ENCODE assay signal across 20 mouse cellular contexts in the genomic region with DNA sequence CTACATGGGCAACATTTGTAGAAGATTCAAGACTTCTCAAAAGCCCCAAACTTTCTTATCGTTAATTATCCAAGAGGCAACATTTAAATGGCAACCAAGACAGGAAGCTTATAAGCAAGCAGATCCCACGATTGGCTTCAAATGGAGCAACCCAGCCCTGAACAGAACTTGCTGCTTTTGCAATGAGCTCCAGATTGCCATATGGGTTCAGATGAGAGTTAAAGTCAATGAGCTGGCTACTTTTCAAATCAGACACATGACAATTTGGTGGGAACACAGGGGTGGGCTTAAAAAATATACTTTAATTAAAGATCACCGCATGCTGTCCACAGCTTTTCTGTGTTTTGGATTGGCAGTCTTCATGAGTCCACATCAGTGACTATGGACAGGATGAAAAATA.
DNase-seq lines count a peak whose midpoint lies in the region; ATAC-seq lines count a peak whose summit lies in the region.
"Had no signal": no experiment of that assay in that cellular context is flagged by ENCODE, and none has a peak within 500 bp of the region (broad histone marks: within the 10 kb centered on the region; RNA-seq: fewer than 3 reads in every experiment).

No protein-coding gene starts in this region.

- WGBS in forebrain, embryonic 16.5 days: 67% methylated on average over 3 of the region's 3 CpGs
- 87% methylated on average over 3 of the region's 3 CpGs for WGBS in forebrain, embryonic 13.5 days

- no peaks in the 10 kb centered on the region for H3K27me3 ChIP-seq in forebrain, embryonic 16.5 days (replicated peaks; ENCODE audit: control insufficient read depth, insufficient read depth, low read length)
- H3K27me3 ChIP-seq in forebrain, embryonic 13.5 days: no peaks in the 10 kb centered on the region
- H3K27me3 ChIP-seq: CH12.LX; heart, embryonic 15.5 days; hindbrain, embryonic 13.5 days; Patski had no signal

- no peak overlapping the region for H3K9ac ChIP-seq in forebrain, embryonic 16.5 days (replicated peaks; ENCODE audit: low read depth, low read length)
- no peak overlapping the region for H3K9ac ChIP-seq in forebrain, embryonic 13.5 days
- H3K9ac ChIP-seq: heart, embryonic 15.5 days; hindbrain, embryonic 13.5 days had no signal

- H3K9me3 ChIP-seq in forebrain, embryonic 16.5 days (ENCODE audit: control insufficient read depth, low read length): no peaks in the 10 kb centered on the region
- H3K9me3 ChIP-seq in forebrain, embryonic 13.5 days (replicated peaks): no peaks in the 10 kb centered on the region
- H3K9me3 ChIP-seq: embryonic facial prominence, embryonic 10.5 days; heart, embryonic 10.5 days; heart, embryonic 15.5 days; hindbrain, embryonic 13.5 days had no signal

- ATAC-seq in forebrain, embryonic 16.5 days: 0 out of 2 replicates have a peak, but pooled peaks have one; percentile 40
- ATAC-seq in forebrain, embryonic 13.5 days: no peak
- ATAC-seq: activated CD4-positive, CD25-positive, alpha-beta regulatory T cell, adult 4 months; intestine, embryonic 16.5 days; Patski had no signal

- DNase-seq in layer of hippocampus, adult 18-20 months (ENCODE audit: low spot score in 2 of 2): peak; percentile 32 to 67
- no peak for DNase-seq in layer of hippocampus, adult 9-10 months (ENCODE audit: low spot score)
- peak; percentile 16 for DNase-seq in brain, adult 2 months (ENCODE audit: low read depth, low spot score)
- peak; percentile 22 for DNase-seq in brain, embryonic 18.5 days (ENCODE audit: low read depth, low spot score)
- no peak for DNase-seq in lung, postnatal 36 days
- DNase-seq: adrenal gland, postnatal 25 days; cerebellum, adult 11-12 months; gastrocnemius, postnatal 10 days; heart, adult 18-20 months; heart, postnatal 14 days had no signal

- no peaks in the 10 kb centered on the region for H3K36me3 ChIP-seq in forebrain, embryonic 16.5 days (ENCODE audit: control insufficient read depth, insufficient read depth)
- no peaks in the 10 kb centered on the region for H3K36me3 ChIP-seq in forebrain, embryonic 13.5 days (ENCODE audit: poor library complexity, severe bottlenecking)
- H3K36me3 ChIP-seq: embryonic facial prominence, embryonic 10.5 days; heart, embryonic 10.5 days; heart, embryonic 15.5 days; hindbrain, embryonic 13.5 days had no signal

- no peak overlapping the region for H3K27ac ChIP-seq in forebrain, embryonic 16.5 days (ENCODE audit: low read length)
- no peak overlapping the region for H3K27ac ChIP-seq in forebrain, embryonic 13.5 days
- H3K27ac ChIP-seq: embryonic facial prominence, embryonic 10.5 days; heart, embryonic 10.5 days; heart, embryonic 15.5 days; hindbrain, embryonic 13.5 days had no signal

- peaks cover 8% of the 10 kb centered on the region for H3K4me1 ChIP-seq in forebrain, embryonic 16.5 days (replicated peaks; ENCODE audit: control insufficient read depth, insufficient read depth, low read length)
- peaks cover 14% of the 10 kb centered on the region for H3K4me1 ChIP-seq in forebrain, embryonic 13.5 days

- H3K4me2 ChIP-seq in forebrain, embryonic 16.5 days (ENCODE audit: low read length): no peak overlapping the region
- no peak overlapping the region for H3K4me2 ChIP-seq in forebrain, embryonic 13.5 days
- H3K4me2 ChIP-seq: heart, embryonic 15.5 days; hindbrain, embryonic 13.5 days had no signal

- H3K4me3 ChIP-seq in forebrain, embryonic 16.5 days (replicated peaks; ENCODE audit: low read length): no peak overlapping the region
- no peak overlapping the region for H3K4me3 ChIP-seq in forebrain, embryonic 13.5 days
- H3K4me3 ChIP-seq: embryonic facial prominence, embryonic 10.5 days; heart, embryonic 10.5 days; heart, embryonic 15.5 days; hindbrain, embryonic 13.5 days had no signal

Comparison
In these comparisons a context has a peak if more than half of its experiments do, and no peak if none do; other contexts are left out.
1. DNase-seq: peak in layer of hippocampus, adult 18-20 months (2 of 2), brain, adult 2 months (single experiment) and brain, embryonic 18.5 days (single experiment); none in layer of hippocampus, adult 9-10 months (single experiment) and lung, postnatal 36 days (single experiment).